Mouse (Mus musculus) stomach, postnatal 0 days (tissue): ENCODE results near the gene Cyfip2.

Experiments used
- CTCF ChIP-seq: IDR thresholded peaks from 2 replicates; pipeline ENCODE4 v1.5.1; 2016; ENCODE audit warnings: antibody characterized with exemption, low read depth, mild to moderate bottlenecking, moderate library complexity
- EP300 ChIP-seq: optimal IDR thresholded peaks from 2 replicates; pipeline ENCODE3; 2016; ENCODE audit warnings: antibody characterized with exemption

- no peak for TF ChIP-seq CTCF
- no peak for TF ChIP-seq EP300
Measured at GRCm38 (mm10) chr11:46225345-46225744, 87.3 kb downstream of the Cyfip2 start.
